Mouse (Mus musculus) frontal cortex, adult 2 months (tissue): ENCODE results near the gene Hs3st4. TPM values are rescaled to one million over a fixed set of nuclear protein-coding genes. Genes with fewer than 3 reads are reported as not detected.
A peak's percentile ranks its signal among the peaks of the same experiment; 100 is the strongest.

Experiments used
- DNase-seq, 2 experiments: peaks; one replicate each; pipeline ENCODE4 v3.0.0; 2022; ENCODE audit warnings: low spot score in 1 of 2; ENCODE audit errors: extremely low spot score in 1 of 2
- polyA plus RNA-seq: library from polyadenylated mRNA; depleted of rRNA; stranded (reverse); fragments of >200 nt; gene quantifications from 2 replicates; pipeline ENCODE4 v1.2.3, GENCODE M21; 2012

Gene Hs3st4
- polyA plus RNA-seq, 1 experiment, result 20.8 TPM

- DNase-seq, result peak; percentile 35 to 67
These were observed 148.6 kb downstream of the Hs3st4 start for GRCm38 (mm10) chr7:124131312-124131711.

- no peak for DNase-seq
These were observed 153.5 kb downstream of the Hs3st4 start for GRCm38 (mm10) chr7:124136133-124136532.

GRCm38 (mm10) chr7:124141229-124141628 is 158.6 kb downstream of the Hs3st4 start:
- DNase-seq, result no peak

- no peak for DNase-seq
These were observed 168.2 kb downstream of the Hs3st4 start for GRCm38 (mm10) chr7:124150901-124151300.

GRCm38 (mm10) chr7:124163301-124163700 is 180.6 kb downstream of the Hs3st4 start:
- DNase-seq, result no peak

GRCm38 (mm10) chr7:124166229-124166628 is 183.6 kb downstream of the Hs3st4 start:
- DNase-seq, result no peak

GRCm38 (mm10) chr7:124168796-124169195 is 186.1 kb downstream of the Hs3st4 start:
- DNase-seq, result no peak

GRCm38 (mm10) chr7:124170001-124170400 is 187.3 kb downstream of the Hs3st4 start:
- DNase-seq, result no peak

- DNase-seq, result peak; percentile 17 to 51
These were observed 189.3 kb downstream of the Hs3st4 start for GRCm38 (mm10) chr7:124171992-124172391.

- peak; percentile 29 to 64 for DNase-seq
These were observed 198.3 kb downstream of the Hs3st4 start for GRCm38 (mm10) chr7:124180926-124181325.

- no peak for DNase-seq
These were observed 202.0 kb downstream of the Hs3st4 start for GRCm38 (mm10) chr7:124184693-124185092.

GRCm38 (mm10) chr7:124198811-124199570 is 216.3 kb downstream of the Hs3st4 start:
- peak; percentile 36 to 69 for DNase-seq

- DNase-seq, result no peak
These were observed 234.3 kb downstream of the Hs3st4 start for GRCm38 (mm10) chr7:124216921-124217320.

GRCm38 (mm10) chr7:124220556-124220955 is 237.9 kb downstream of the Hs3st4 start:
- DNase-seq, result peak; percentile 29 to 62

GRCm38 (mm10) chr7:124237896-124238670 is 255.4 kb downstream of the Hs3st4 start:
- DNase-seq, result peak; percentile 49 to 64

- DNase-seq, result no peak
These were observed 257.4 kb downstream of the Hs3st4 start for GRCm38 (mm10) chr7:124239903-124240647.

- DNase-seq, result no peak
These were observed 267.2 kb downstream of the Hs3st4 start for GRCm38 (mm10) chr7:124249838-124250237.

- no peak for DNase-seq
These were observed 267.9 kb downstream of the Hs3st4 start for GRCm38 (mm10) chr7:124250566-124250965.

GRCm38 (mm10) chr7:124258419-124258818 is 275.8 kb downstream of the Hs3st4 start:
- DNase-seq, result no peak

- DNase-seq, result no peak
These were observed 288.1 kb downstream of the Hs3st4 start for GRCm38 (mm10) chr7:124270734-124271133.

- no peak for DNase-seq
These were observed 307.2 kb downstream of the Hs3st4 start for GRCm38 (mm10) chr7:124289873-124290272.
